Mouse (Mus musculus) heart, postnatal 25 days (tissue): ENCODE results near the gene Cyp2s1. TPM values are rescaled to one million over a fixed set of nuclear protein-coding genes. Genes with fewer than 3 reads are reported as not detected.

Experiments
- DNase-seq: peaks from one replicate; pipeline ENCODE4 v3.0.0; 2022; ENCODE audit warnings: low spot score
- intact Hi-C: fragments of 180-260 bp; cut with DNase I; formaldehyde crosslinking; loops from one replicate; pipeline ENCODE4 v1.15.1; 2025
- total RNA-seq, 2 experiments: library from RNA; stranded (reverse); gene quantifications; 2 replicates each; pipeline ENCODE4 v1.2.3; 2021

Gene Cyp2s1
- total RNA-seq, result 1 to 10 TPM; 5.8 to 6.3 TPM

DNA sequence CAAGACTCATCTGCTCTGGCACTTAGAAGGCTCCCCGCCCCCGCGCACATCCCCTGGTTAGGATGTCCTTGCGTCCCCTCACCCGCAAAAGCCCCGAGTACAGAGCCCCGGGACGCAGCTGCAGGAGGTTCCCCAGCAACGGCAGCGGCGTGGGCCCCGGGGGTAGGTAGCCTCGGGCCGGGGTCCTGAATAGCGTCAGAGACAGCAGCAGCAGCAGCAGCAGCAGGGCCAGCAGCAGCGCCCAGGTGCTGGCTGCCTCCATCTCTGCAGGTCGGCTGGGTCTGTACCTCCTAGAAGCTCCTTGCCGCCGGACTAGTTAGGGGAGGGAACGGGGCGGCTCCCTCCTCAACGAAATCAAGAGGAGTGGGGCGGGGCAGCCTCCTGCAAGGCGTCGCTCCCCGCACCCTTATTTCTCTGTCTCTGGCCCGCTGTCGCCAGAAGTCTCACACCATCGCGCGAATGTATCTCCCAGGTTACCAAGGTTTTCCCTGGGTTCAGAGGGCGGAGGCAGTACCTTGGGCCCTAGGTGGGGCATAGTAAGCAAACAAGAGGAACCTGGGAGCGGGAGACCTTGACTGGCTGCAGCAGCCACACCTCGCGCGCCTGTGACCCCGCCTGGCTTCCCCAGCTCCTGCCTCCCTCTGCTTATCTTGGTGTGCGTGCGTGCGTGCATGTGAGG lies at the start of gene Cyp2s1:
Gene Cyp2s1 (minus strand): TSS at position 673 of the 679 bp plus-strand sequence.
- intact Hi-C loops, result no loop called here
- DNase-seq, result no peak

DNA sequence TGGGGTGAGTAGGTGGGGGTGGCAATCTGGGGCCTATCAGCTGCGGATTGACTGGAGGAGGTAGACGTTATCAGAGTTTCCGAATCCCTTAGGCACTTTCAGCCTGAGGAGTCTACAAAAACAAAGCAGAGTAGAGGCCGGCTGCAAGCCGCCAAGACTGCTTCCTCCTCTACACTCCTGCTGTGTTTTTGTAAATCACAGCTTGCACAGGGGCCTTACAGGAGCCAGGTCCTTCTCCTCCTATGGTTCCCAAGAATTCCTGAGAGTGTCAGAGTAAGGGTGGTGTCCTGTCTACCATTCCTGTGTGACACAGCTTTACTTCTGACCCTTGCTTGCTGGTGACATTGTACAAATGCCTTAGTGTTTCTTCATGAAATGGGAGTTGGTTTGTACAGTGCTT lies 48.1 kb upstream of the Cyp2s1 start:
- intact Hi-C loops, result no loop called here
- DNase-seq, result no peak

DNA sequence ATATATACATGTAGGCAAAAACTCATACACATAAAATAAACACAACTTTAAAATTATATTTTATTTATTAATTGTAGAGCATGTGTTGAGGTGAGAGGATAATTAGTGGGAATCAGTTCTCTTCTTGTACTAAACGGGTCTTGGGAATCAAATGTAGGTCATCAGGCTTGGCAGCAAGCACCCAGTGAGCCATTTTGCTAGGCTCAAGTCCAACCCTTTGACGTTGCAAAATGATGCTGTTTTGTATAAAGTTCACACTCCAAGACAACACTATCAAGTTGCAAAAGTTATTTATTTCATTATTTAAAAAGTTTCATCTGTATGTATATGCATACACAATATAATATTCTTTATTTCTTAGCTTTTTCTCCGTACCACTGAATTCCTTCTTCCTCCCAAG lies 47.0 kb upstream of the Cyp2s1 start:
- no peak for DNase-seq
- intact Hi-C loops, result no loop called here

DNA sequence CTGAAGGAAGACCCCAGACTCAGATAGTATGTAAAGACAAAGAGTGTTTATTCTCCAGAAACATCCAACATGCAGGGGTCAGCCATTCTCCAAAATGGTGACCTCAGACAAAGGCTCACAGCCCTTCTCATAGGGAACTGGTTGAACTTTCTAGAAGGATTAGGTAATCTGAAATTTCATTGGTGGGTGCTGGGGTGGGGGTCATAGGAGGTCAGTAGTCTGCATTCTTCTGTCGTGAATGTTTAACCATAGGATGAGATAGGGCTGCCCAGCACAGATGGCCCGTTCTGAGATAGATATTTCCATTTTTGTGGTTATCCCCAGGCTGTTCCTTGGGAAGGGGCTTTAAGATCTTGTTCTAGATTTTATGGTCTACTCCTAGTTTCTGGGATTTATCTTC lies 45.7 kb upstream of the Cyp2s1 start:
- DNase-seq, result no peak
- intact Hi-C loops, result no loop called here

DNA sequence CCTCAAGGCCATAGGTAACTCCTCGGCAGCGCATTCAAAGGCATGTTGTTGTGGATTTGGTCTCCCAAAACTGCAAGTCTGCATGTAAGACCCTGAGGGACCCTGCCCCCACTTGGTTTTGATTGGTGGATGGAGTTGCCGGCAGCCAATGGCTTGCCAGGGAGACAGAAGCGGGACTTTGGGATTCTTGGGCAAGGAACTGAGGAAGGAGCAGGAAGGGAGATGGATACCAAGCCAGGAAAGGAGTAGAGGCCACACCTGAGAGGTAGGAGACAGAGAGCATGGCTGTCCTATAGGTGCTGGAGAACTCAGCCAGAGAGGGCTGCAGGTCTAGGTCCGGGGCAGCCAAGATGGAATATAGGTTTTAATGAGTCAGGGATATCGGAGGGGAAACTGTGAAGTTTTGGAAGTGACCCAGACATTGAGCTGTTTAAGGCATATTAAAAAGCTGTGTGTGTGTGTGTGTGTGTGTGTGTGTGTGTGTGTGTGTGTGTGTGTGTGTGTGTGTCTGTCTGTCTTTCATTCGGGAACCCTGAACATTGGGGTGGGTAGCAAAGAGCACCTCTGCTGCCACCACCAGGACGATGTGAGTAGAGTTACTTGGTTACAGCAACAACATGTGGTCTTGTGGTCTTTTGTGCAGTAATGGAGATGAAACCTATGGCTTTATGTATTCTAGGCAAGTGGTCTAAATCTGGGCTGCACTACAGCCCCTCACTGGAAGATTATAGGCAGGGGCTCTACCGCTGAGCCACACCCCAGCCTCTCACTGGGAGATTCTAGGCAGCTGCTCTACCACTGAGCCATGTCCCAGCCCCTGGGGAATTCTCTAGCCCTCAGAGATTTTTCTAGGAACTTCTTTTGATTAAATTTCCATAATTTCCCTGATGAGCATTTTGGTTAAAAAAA lies 43.5 kb upstream of the Cyp2s1 start:
- intact Hi-C loops, result no loop called here
- DNase-seq, result no peak

DNA sequence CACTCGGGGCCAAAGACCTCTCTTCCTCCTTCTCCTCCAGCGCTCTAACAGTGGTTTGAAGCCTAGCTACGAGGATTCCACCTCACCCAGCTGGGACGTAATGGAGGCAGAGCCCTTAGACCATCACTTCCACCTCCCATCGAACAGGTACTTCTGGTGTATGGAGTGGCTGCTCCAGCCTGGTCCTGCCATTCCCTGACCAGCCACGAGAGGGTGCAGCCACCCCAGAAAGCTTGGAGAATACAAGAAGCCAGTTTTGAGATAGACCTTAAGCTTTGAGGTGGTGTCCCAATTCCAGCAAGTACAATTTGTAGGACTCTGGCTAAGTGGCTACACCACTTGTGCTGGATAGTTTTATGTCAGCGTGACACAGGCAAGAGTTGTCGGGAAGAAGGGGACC lies 38.4 kb upstream of the Cyp2s1 start:
- DNase-seq, result peak; percentile 24

DNA sequence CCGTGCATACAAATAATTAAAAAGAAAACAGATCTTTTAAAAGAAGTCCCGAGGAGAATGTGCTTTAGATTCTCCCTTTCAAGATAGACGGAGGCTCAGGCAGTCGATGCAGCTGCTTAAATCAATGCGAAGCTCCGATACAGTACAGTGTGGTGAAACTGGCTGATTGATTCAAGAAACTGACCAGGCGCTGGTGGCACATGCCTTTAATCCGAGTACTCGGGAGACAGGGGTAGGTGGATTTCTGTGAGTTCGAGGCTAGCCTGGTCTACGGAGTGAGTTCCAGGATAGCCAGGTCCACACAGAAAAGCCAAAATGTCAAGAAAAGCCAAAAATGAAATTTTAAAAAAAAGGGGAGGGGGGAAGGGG lies 31.7 kb upstream of the Cyp2s1 start:
- intact Hi-C loops, result no loop called here

More for the DNA sequence above, 38.4 kb upstream of the Cyp2s1 start:
- intact Hi-C loops, result no loop called here

DNA sequence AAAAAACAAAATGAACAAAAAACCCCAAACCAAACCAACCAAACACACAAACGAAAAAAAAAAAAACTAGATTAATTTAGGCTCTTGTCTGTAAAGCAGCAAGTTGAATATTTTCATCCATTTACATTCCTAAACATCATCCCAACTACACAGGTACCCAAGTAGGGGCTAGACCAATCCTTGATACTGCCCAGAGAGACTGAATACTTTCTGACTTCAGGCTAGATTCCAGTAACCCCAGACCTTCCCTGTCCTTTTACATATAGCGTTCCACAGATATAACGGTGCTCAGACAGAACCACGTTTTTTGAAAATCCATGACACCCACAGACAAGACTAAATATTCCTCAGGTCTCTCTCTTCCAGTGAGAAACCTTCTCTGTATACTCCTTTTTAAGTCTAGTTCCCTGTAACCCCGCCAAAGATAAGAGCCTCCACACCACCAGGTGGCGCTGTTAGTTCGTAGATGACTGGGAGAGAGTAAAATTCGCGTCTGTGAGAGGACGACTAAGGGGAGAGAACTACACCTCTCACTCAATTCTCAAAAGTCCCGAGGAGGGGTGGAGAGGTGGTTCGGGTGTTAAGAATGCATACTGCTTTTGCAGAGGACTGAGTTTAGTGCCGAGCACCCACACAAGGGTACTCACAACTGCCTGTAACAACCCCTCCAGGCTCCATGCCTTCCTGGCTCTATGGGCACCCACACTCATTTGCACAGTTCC lies 31.2 kb upstream of the Cyp2s1 start:
- DNase-seq, result peak; percentile 55
- intact Hi-C loops, result no loop called here

More for the DNA sequence above, 31.7 kb upstream of the Cyp2s1 start:
- DNase-seq, result no peak

DNA sequence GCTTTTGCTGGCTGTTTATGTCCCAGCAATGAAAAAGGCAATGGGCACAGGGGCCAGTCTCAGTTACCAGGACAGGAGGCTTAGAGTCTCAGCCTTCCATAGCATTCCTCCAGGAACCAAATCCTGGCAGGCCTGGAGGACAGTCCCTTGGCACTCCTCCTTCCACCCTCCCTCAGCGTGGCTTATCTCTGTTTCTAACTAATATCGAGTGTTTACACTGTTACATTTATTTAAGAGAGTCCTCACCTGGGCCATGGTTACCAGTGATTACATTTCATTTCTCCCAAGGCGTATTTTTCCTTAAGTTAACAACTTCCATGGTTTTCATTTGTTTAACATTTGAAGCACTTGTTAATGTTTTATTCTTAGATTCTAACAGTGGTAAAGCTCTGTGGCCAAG lies 28.2 kb upstream of the Cyp2s1 start:
- DNase-seq, result no peak
- intact Hi-C loops, result no loop called here

DNA sequence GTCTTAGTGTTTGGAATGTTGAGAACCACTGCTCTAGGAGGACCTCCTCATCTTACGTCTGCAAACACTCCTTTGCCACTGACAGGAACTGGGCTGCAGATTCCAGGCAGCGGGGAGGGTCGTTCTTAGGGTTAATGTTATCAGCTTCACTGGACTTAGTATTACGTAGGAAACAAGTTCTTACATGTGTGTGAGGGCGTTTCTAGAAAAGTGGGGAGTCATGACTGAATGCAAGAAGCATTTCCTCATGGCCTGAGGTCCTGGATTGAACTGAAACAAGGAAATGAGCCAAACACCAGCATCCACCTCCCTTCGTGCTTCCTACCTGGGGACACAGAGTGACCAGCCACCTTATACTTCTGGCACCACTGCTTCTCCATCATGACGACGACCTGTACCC lies 27.7 kb upstream of the Cyp2s1 start:
- no peak for DNase-seq

DNA sequence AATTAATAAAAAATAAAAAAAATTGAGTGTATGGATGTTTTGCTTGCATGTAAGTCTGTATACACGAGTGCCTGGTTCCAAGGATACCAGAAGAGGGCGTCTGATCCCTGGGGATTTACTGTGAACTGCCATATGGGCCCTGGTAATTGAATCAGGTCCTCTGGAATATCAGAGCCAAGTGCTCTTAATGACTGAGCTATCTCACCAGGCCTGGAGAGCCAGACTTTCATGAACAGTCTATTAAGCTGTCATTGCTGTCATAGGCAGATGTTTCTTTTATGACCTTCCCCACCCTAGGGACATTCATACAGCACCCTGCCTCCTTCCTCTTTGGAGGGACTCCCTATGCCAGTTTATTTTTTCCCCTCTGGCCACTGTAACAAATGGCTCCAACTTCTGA lies 26.8 kb upstream of the Cyp2s1 start:
- no peak for DNase-seq
- intact Hi-C loops, result no loop called here

More for the DNA sequence above, 27.7 kb upstream of the Cyp2s1 start:
- intact Hi-C loops, result no loop called here

DNA sequence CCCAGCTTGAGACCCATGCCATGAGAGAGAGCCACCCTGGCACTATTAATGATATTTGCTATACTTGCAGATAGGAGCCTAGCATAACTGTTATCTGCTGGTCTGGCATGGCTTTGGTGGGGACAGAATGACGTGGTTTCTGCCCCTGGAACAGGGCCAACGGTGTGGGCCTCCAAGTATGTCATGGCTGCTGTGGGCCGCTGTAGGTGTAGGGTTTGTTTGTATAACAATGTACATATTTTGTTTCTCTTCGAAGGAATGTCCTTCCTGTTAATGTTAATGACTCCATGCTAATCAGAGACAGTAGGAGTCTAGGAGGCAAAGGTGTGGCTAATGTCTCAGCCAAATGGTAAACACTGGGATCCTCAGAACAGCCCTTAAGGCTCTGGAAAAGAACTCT lies 24.2 kb upstream of the Cyp2s1 start:
- intact Hi-C loops, result no loop called here
- no peak for DNase-seq

DNA sequence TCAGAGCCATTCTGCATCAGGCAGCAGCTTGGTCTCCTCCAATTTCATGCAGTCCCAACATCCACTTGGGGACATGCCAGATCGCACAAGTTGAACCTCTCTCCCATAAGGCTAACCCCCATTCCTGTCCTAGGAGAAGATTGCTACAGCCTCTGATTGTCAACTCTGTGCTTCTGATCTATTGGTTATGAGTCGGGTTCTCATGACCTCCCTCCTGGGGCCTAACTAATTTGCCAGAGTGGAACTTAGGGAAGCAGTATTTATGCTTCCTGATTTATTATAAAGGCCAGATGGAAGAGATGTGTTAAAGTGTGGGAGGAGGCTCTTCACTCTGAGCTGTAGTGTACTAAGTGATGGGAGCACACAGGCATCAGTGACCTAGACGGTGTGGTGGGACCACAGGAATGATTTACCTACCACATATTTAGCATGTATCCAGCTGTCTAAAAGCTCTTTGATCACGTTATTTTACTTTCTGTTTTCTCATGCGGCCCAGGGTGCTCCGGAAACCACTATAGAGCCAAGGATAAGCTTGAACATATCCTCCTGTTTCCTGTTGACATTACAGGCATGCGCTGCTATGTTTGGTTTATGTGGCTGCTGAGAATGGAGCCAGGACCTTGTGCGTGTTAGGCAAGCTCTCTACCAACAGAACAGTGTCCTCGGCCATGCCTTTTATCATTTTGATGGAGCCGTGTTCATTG lies 18.6 kb upstream of the Cyp2s1 start:
- intact Hi-C loops, result no loop called here
- no peak for DNase-seq

DNA sequence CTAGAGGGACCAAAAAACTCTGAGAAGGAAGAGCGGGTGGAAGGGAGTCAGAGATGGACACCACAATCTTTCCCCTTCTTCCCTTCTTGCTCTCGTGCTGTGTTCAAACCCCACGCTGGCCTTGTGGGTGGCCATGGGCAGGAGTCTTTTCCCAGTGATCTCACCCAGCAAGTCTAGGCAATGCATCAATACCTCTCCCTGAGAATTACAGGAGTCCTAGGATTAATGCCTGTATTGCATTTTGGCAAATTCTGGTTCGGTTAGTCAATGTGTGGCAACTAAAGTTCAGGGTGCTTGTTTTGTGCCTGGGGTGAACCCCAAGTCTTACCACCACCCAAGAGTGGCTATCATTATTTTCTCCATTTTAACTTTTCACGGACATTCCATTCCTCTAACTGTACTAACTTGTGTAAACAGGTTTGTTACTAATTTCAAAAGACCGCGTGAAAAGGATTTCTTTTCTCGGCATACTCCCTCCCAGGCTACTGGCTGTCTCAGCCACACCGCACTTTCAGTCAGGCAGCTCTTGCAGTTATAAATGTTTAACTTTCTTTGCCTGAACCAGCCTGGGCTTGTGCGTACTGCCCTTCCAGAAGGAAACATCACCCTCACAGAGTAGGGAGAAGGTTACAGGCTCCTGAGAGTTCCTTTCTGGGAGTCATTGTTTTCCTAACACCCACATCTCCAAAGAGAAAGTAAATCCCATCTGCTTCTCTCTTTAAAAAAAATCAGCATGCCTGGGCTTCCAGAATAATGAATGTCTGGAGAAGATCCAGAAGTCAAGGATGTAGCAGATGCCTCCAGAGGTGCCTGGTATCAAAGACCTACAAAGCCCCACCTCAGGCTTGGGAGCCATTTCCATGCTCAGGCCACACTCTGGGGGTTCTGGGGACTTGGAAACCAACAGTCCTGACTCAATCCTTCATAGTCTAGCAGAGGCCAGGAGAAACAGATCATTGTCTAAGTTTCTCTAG lies 15.1 kb upstream of the Cyp2s1 start:
- intact Hi-C loops, result no loop called here
- DNase-seq, result no peak

DNA sequence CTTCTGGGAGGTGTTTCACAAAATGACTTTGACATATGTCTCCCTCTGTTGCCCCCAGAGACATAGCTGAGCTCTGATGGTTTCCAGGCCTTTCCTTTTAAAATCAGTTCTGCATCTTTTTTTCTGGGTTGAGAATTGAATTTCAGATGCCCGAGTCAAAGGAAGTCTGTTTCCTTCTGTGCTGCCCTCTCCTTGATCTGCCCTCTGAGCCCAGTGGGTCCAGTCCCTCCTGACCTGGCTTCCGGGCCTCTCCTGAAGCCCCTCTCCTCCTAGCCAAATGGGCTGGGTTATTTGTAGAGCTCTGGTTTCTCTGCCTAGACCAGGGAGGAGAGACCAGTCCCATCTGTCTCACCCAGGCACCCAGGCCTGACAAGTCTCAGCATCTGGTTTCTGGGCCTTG lies 13.5 kb upstream of the Cyp2s1 start:
- DNase-seq, result no peak
- intact Hi-C loops, result no loop called here

DNA sequence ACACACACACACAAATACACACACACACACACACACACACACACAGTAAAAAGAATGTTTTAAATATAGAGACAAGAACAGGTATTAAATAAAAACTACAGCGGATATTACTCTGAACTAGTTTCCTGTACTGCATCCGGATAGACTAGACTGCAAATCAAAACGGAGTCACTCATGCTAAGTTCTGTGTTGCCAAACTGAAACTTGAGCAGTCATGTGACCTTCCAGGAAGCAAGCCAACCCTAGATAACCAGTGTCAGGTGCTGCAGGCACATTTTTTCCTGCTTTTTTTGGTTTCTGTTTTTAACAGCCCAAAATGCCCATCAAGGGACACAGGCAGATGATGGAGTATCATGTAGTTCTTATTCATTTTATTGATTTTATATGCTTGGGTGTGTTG lies 10.5 kb upstream of the Cyp2s1 start:
- intact Hi-C loops, result no loop called here
- no peak for DNase-seq

DNA sequence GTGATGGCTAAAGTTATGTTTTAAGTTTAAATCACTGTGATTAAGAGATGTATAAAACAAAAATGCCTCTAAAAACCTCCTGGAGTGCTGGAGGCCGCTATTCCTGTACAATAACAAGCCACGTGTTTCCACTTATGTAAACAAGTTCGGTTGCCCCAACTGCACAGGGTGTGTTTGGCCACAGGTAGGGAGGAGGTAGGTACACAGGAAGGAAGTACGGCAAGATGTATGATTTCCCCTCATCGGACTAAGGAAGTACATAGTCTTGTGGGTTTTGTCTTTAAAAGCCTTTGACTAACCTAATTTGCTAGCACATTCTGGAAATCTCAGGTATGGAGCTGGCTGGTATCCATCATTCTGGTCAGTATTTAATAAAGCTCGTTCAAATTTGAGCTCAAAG lies 9.3 kb upstream of the Cyp2s1 start:
- DNase-seq, result no peak
- intact Hi-C loops, result no loop called here

DNA sequence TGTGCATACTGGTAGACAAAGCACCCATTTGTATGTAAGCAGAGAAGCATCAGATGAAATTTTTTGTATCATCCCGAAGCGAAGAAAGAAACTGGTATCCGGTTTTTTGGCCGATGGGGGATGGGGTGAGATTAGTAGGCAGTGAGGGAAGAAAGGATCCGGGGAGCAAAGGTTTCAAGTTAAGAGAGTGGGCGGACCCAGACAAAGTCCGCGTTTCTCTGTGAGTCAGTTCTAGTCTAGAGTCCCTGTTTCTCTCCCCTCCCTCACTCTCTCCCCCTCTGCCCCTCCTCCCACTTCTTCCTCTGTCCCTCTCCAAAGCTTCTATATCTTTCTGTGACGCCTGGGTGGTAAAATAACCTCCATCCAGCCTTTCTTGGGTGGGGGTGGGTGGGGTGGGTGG lies 8.3 kb upstream of the Cyp2s1 start:
- DNase-seq, result no peak

DNA sequence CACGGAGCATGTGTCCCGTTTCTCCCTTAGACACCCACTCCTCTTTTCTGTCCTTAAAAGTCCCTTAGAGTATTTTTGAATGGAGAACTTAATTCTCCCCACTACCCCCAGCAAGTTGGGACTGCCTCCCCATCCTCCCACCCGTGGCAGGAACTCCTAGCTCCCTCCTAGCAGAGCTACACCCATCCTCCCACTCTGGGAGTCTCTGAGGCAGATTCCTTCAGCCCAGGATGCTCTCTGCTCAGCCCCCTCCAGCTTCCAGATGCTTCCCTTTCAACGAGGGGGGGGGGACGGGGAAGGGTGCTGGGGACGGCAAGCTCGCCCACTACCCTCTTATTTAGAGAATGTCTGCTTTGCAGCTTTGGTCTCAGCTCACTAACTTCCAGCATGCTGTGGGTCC lies 1.1 kb downstream of the Cyp2s1 start:
- intact Hi-C loops, result no loop called here

More for the DNA sequence above, 8.3 kb upstream of the Cyp2s1 start:
- intact Hi-C loops, result no loop called here

More for the DNA sequence above, 1.1 kb downstream of the Cyp2s1 start:
- no peak for DNase-seq
